Mouse (Mus musculus): ENCODE measurements around the gene Cox7a1. TPM values are rescaled to one million over a fixed set of nuclear protein-coding genes. Genes with fewer than 3 reads are reported as not detected.

The Cox7a1 gene
- total and polyA plus RNA-seq, 2 experiments: 2.8 to 6.1 TPM

GRCm38 (mm10) chr7:30215875-30216274 is 31.9 kb downstream of the Cox7a1 start:
- whole genome bisulfite sequencing: 58% methylated on average over 3 of the region's 3 CpGs
- H3K27me3 ChIP-seq (ENCODE audit: control insufficient read depth, insufficient read depth, low read length): no peaks in the 10 kb centered on the region
- DNase-seq (ENCODE audit: extremely low read depth, low read depth, low spot score): peak; percentile 83
- no peak overlapping the region for H3K9ac ChIP-seq (ENCODE audit: low read depth, low read length)
- H3K4me1 ChIP-seq (ENCODE audit: control insufficient read depth, insufficient read depth, low read length): peaks cover 3% of the 10 kb centered on the region; the same call in 1 of the 2 replicates
- TF ChIP-seq POLR2A (IDR thresholded peaks at IDR 0.05; ENCODE audit: extremely low read depth, insufficient read depth, low read length): no peak
- TF ChIP-seq CTCF (IDR thresholded peaks at IDR 0.05; ENCODE audit: low read depth, low read length): no peak
- no peak overlapping the region for H3K27ac ChIP-seq (replicated peaks; ENCODE audit: insufficient read depth, low read depth, low read length)
- no peaks in the 10 kb centered on the region for H3K79me2 ChIP-seq (ENCODE audit: control insufficient read depth, insufficient read depth, low read length)
- H3K4me3 ChIP-seq (ENCODE audit: insufficient read depth, low read depth, low read length): no peak overlapping the region
- H3K36me3 ChIP-seq (ENCODE audit: control insufficient read depth, insufficient read depth, low read length): no peaks in the 10 kb centered on the region

GRCm38 (mm10) chr7:30216723-30217151 is 32.8 kb downstream of the Cox7a1 start:
- no peak for TF ChIP-seq POLR2A (IDR thresholded peaks at IDR 0.05; ENCODE audit: extremely low read depth, insufficient read depth, low read length)
- TF ChIP-seq CTCF (IDR thresholded peaks at IDR 0.05; ENCODE audit: low read depth, low read length): peak; percentile 89
- Histone ChIP-seq H3K27me3 (ENCODE audit: control insufficient read depth, insufficient read depth, low read length) (no peaks in the 10 kb centered on the region), H3K9ac (ENCODE audit: low read depth, low read length) (no peak overlapping the region), H3K79me2 (ENCODE audit: control insufficient read depth, insufficient read depth, low read length) (no peaks in the 10 kb centered on the region), H3K36me3 (ENCODE audit: control insufficient read depth, insufficient read depth, low read length) (no peaks in the 10 kb centered on the region), H3K27ac (replicated peaks; ENCODE audit: insufficient read depth, low read depth, low read length) (no peak overlapping the region), H3K4me3 (ENCODE audit: insufficient read depth, low read depth, low read length) (no peak overlapping the region), H3K4me1 (ENCODE audit: control insufficient read depth, insufficient read depth, low read length) (peaks cover 3% of the 10 kb centered on the region; the same call in 1 of the 2 replicates)
- WGBS: under 1% methylated on average over 15 of the region's 16 CpGs
- DNase-seq (ENCODE audit: extremely low read depth, low read depth, low spot score): peak; percentile 75

- H3K4me1 ChIP-seq (ENCODE audit: control insufficient read depth, insufficient read depth, low read length): peaks cover 3% of the 10 kb centered on the region; the same call in 1 of the 2 replicates
- no peaks in the 10 kb centered on the region for H3K36me3 ChIP-seq (ENCODE audit: control insufficient read depth, insufficient read depth, low read length)
- no peak for DNase-seq (ENCODE audit: extremely low read depth, low read depth, low spot score)
- H3K79me2 ChIP-seq (ENCODE audit: control insufficient read depth, insufficient read depth, low read length): no peaks in the 10 kb centered on the region
- TF ChIP-seq POLR2A (IDR thresholded peaks at IDR 0.05; ENCODE audit: extremely low read depth, insufficient read depth, low read length) (no peak), CTCF (IDR thresholded peaks at IDR 0.05; ENCODE audit: low read depth, low read length) (no peak)
- H3K4me3 ChIP-seq (ENCODE audit: insufficient read depth, low read depth, low read length): no peak overlapping the region
- no peaks in the 10 kb centered on the region for H3K27me3 ChIP-seq (ENCODE audit: control insufficient read depth, insufficient read depth, low read length)
- WGBS: 75% methylated on average over 2 of the region's 2 CpGs
- no peak overlapping the region for H3K9ac ChIP-seq (ENCODE audit: low read depth, low read length)
- no peak overlapping the region for H3K27ac ChIP-seq (replicated peaks; ENCODE audit: insufficient read depth, low read depth, low read length)
These were observed 33.3 kb downstream of the Cox7a1 start for GRCm38 (mm10) chr7:30217277-30217676.

GRCm38 (mm10) chr7:30219293-30220007 is 35.5 kb downstream of the Cox7a1 start:
- 7% methylated on average over 16 of the region's 16 CpGs for WGBS
- H3K4me1 ChIP-seq (ENCODE audit: control insufficient read depth, insufficient read depth, low read length): peaks cover 3% of the 10 kb centered on the region; the same call in 1 of the 2 replicates
- H3K36me3 ChIP-seq (ENCODE audit: control insufficient read depth, insufficient read depth, low read length): peaks cover 5% of the 10 kb centered on the region; the same call in 1 of the 2 replicates
- TF ChIP-seq CTCF (IDR thresholded peaks at IDR 0.05; ENCODE audit: low read depth, low read length) (no peak), POLR2A (IDR thresholded peaks at IDR 0.05; ENCODE audit: extremely low read depth, insufficient read depth, low read length) (no peak)
- H3K9ac ChIP-seq (ENCODE audit: low read depth, low read length): peak overlapping the region; percentile 65
- peak overlapping the region; percentile 65 for H3K4me3 ChIP-seq (ENCODE audit: insufficient read depth, low read depth, low read length)
- no peaks in the 10 kb centered on the region for H3K79me2 ChIP-seq (ENCODE audit: control insufficient read depth, insufficient read depth, low read length)
- H3K27ac ChIP-seq (replicated peaks; ENCODE audit: insufficient read depth, low read depth, low read length): no peak overlapping the region
- DNase-seq (ENCODE audit: extremely low read depth, low read depth, low spot score): peak; percentile 50
- H3K27me3 ChIP-seq (ENCODE audit: control insufficient read depth, insufficient read depth, low read length): no peaks in the 10 kb centered on the region

GRCm38 (mm10) chr7:30220008-30220356 is 36.0 kb downstream of the Cox7a1 start:
- no peak for TF ChIP-seq POLR2A (IDR thresholded peaks at IDR 0.05; ENCODE audit: extremely low read depth, insufficient read depth, low read length)
- no peak for TF ChIP-seq CTCF (IDR thresholded peaks at IDR 0.05; ENCODE audit: low read depth, low read length)
- Histone ChIP-seq H3K27me3 (ENCODE audit: control insufficient read depth, insufficient read depth, low read length) (no peaks in the 10 kb centered on the region), H3K27ac (replicated peaks; ENCODE audit: insufficient read depth, low read depth, low read length) (no peak overlapping the region), H3K79me2 (ENCODE audit: control insufficient read depth, insufficient read depth, low read length) (no peaks in the 10 kb centered on the region), H3K4me1 (ENCODE audit: control insufficient read depth, insufficient read depth, low read length) (peaks cover 3% of the 10 kb centered on the region; the same call in 1 of the 2 replicates), H3K9ac (ENCODE audit: low read depth, low read length) (peak overlapping the region; percentile 65; the same call in 1 of the 2 replicates), H3K4me3 (ENCODE audit: insufficient read depth, low read depth, low read length) (peak overlapping the region; percentile 65), H3K36me3 (ENCODE audit: control insufficient read depth, insufficient read depth, low read length) (peaks cover 7% of the 10 kb centered on the region; the same call in 1 of the 2 replicates)
- WGBS: 18% methylated on average over 11 of the region's 11 CpGs
- DNase-seq (ENCODE audit: extremely low read depth, low read depth, low spot score): peak; percentile 33

- Histone ChIP-seq H3K9ac (ENCODE audit: low read depth, low read length) (no peak overlapping the region), H3K4me1 (ENCODE audit: control insufficient read depth, insufficient read depth, low read length) (peaks cover 3% of the 10 kb centered on the region; the same call in 1 of the 2 replicates), H3K79me2 (ENCODE audit: control insufficient read depth, insufficient read depth, low read length) (no peaks in the 10 kb centered on the region), H3K4me3 (ENCODE audit: insufficient read depth, low read depth, low read length) (no peak overlapping the region), H3K27me3 (ENCODE audit: control insufficient read depth, insufficient read depth, low read length) (no peaks in the 10 kb centered on the region), H3K27ac (replicated peaks; ENCODE audit: insufficient read depth, low read depth, low read length) (no peak overlapping the region), H3K36me3 (ENCODE audit: control insufficient read depth, insufficient read depth, low read length) (peaks cover 13% of the 10 kb centered on the region)
- DNase-seq (ENCODE audit: extremely low read depth, low read depth, low spot score): no peak
- WGBS: 51% methylated on average over 3 of the region's 3 CpGs
- no peak for TF ChIP-seq POLR2A (IDR thresholded peaks at IDR 0.05; ENCODE audit: extremely low read depth, insufficient read depth, low read length)
- no peak for TF ChIP-seq CTCF (IDR thresholded peaks at IDR 0.05; ENCODE audit: low read depth, low read length)
These were observed 37.5 kb downstream of the Cox7a1 start for GRCm38 (mm10) chr7:30221433-30221832.
